Mouse (Mus musculus) frontal cortex, postnatal 36 days (tissue): ENCODE data around the gene Lysmd1.
A peak's percentile ranks its signal among the peaks of the same experiment; 100 is the strongest.

Source experiments
- DNase-seq, 2 experiments: peaks; one replicate each; pipeline ENCODE4 v3.0.0; 2022; ENCODE audit warnings: low spot score in 2 of 2

Lysmd1 gene

GRCm38 (mm10) chr3:95136336-95136735, 2.4 kb downstream of the Lysmd1 start:
- no peak for DNase-seq

- DNase-seq, result no peak
Measured at GRCm38 (mm10) chr3:95139586-95140288, 5.8 kb downstream of the Lysmd1 start.

GRCm38 (mm10) chr3:95140289-95140595, 6.4 kb downstream of the Lysmd1 start:
- no peak for DNase-seq

GRCm38 (mm10) chr3:95140795-95141194, 6.9 kb downstream of the Lysmd1 start:
- DNase-seq, result no peak

- DNase-seq, result no peak
Measured at GRCm38 (mm10) chr3:95141474-95141873, 7.6 kb downstream of the Lysmd1 start.

- DNase-seq, result no peak
Measured at GRCm38 (mm10) chr3:95141952-95142616, 8.2 kb downstream of the Lysmd1 start, which contains the start of gene Tnfaip8l2. TSS of gene Tnfaip8l2 (minus strand) at chr3:95142360.

- peak; percentile 84 to 87 for DNase-seq
Measured at GRCm38 (mm10) chr3:95142617-95143011, 8.7 kb downstream of the Lysmd1 start.

- no peak for DNase-seq
Measured at GRCm38 (mm10) chr3:95147924-95148323, 14.0 kb downstream of the Lysmd1 start.

GRCm38 (mm10) chr3:95153874-95154273, 20.0 kb downstream of the Lysmd1 start:
- peak in 1 of 2 experiments; percentile 24 for DNase-seq

- no peak for DNase-seq
Measured at GRCm38 (mm10) chr3:95159511-95159986, 25.7 kb downstream of the Lysmd1 start.

- peak; percentile 83 to 86 for DNase-seq
Measured at GRCm38 (mm10) chr3:95159987-95160963, 26.4 kb downstream of the Lysmd1 start, which contains the start of gene Sema6c. TSS of gene Sema6c (plus strand) at chr3:95160457.

- DNase-seq, result no peak
Measured at GRCm38 (mm10) chr3:95161041-95161551, 27.2 kb downstream of the Lysmd1 start.

GRCm38 (mm10) chr3:95161618-95162344, 27.9 kb downstream of the Lysmd1 start:
- DNase-seq, result no peak

- no peak for DNase-seq
Measured at GRCm38 (mm10) chr3:95162345-95162628, 28.4 kb downstream of the Lysmd1 start.

GRCm38 (mm10) chr3:95163419-95164255, 29.7 kb downstream of the Lysmd1 start:
- no peak for DNase-seq

GRCm38 (mm10) chr3:95164256-95164550, 30.3 kb downstream of the Lysmd1 start:
- no peak for DNase-seq

- DNase-seq, result no peak
Measured at GRCm38 (mm10) chr3:95164840-95165239, 31.0 kb downstream of the Lysmd1 start.

GRCm38 (mm10) chr3:95169996-95170395, 36.1 kb downstream of the Lysmd1 start:
- no peak for DNase-seq

GRCm38 (mm10) chr3:95171105-95171504, 37.2 kb downstream of the Lysmd1 start:
- DNase-seq, result no peak

- no peak for DNase-seq
Measured at GRCm38 (mm10) chr3:95172526-95173255, 38.8 kb downstream of the Lysmd1 start.
